Mouse (Mus musculus): ENCODE results near the gene Slc7a6os. TPM values are rescaled to one million over a fixed set of nuclear protein-coding genes. Genes with fewer than 3 reads are reported as not detected.

Gene Slc7a6os
- polyA plus RNA-seq (2012; fragmentation: generic; extraction: Trizol) = 21.7 TPM

DNA sequence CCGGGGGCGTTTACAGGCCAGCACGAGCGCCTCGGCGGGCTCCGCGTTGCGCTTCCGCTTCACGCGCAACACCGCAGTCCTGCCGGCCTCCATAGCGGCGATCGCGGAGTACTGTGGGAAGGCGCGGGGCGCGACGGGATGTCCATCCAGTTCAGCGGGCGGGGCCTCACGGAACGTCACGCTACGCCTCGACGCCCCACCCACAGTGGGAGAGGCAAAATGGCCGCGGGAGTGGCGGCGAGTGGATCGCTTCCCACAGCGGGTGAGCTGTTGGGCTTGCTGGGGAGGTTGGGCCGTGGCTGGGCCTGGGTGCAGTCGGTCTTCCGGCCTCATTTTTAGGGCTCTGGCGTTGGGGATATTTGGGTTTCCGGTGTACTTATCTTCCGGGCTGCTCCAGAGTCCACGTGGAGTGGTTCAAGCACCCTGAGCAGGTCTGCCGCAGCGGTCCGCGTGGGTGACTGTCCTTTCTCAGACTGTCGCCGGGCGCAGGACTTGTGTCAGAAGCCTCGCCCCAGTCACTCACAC is at the start of gene Slc7a6os, which contains the start of gene Prmt7:
TSS of gene Slc7a6os (minus strand) at position 115 of the 525 bp plus-strand sequence.
TSS of gene Prmt7 (plus strand) at position 116 of the 525 bp plus-strand sequence.
- peak within 1 kb of the TSS; percentile 74 for H3ac ChIP-seq (ENCODE audit: control insufficient read depth, insufficient read length)
- peaks cover 44% of the 10 kb centered on the region for H3K79me2 ChIP-seq (ENCODE audit: control insufficient read depth, insufficient read depth)
- peak; percentile 39 for TF ChIP-seq SRF (IDR thresholded peaks at IDR 0.05; ENCODE audit: control insufficient read depth, insufficient read length, low read depth)
- TF ChIP-seq MYOD1 (IDR thresholded peaks at IDR 0.05; ENCODE audit: control insufficient read depth in 1 of 3, insufficient read length in 2 of 3, low read depth in 2 of 3) = peak in 1 of 3 experiments; percentile 16
- no peak for TF ChIP-seq E2F4 (IDR thresholded peaks at IDR 0.05; ENCODE audit: insufficient read depth)
- TF ChIP-seq CEBPB (IDR thresholded peaks at IDR 0.05; ENCODE audit: insufficient read depth, poor library complexity, severe bottlenecking) = no peak
- TF ChIP-seq TCF3 (IDR thresholded peaks at IDR 0.05; ENCODE audit: insufficient read length, low read depth) = no peak
- peak; percentile 98 for TF ChIP-seq POLR2AphosphoS2 (IDR thresholded peaks at IDR 0.05; ENCODE audit: insufficient read length, low read depth)
- no peak for TF ChIP-seq USF1 (IDR thresholded peaks at IDR 0.05; ENCODE audit: low read depth)
- no peak for TF ChIP-seq MYOG (IDR thresholded peaks at IDR 0.05; ENCODE audit: control insufficient read depth in 1 of 3, insufficient read depth in 1 of 3, insufficient read length in 2 of 3, low read depth in 2 of 3)
- peak; percentile 98 for TF ChIP-seq POLR2A (IDR thresholded peaks at IDR 0.05; ENCODE audit: insufficient read length, low read depth)
- H3K27me3 ChIP-seq (ENCODE audit: control insufficient read depth, insufficient read depth, insufficient read length) = no peaks in the 10 kb centered on the region
- peak within 1 kb of the TSS; percentile 97 for H3K4me3 ChIP-seq
- H3K4me2 ChIP-seq (ENCODE audit: low read depth) = peak within 1 kb of the TSS; percentile 93
- peaks cover 11% of the 10 kb centered on the region for H3K36me3 ChIP-seq (ENCODE audit: control insufficient read depth, insufficient read depth)

DNA sequence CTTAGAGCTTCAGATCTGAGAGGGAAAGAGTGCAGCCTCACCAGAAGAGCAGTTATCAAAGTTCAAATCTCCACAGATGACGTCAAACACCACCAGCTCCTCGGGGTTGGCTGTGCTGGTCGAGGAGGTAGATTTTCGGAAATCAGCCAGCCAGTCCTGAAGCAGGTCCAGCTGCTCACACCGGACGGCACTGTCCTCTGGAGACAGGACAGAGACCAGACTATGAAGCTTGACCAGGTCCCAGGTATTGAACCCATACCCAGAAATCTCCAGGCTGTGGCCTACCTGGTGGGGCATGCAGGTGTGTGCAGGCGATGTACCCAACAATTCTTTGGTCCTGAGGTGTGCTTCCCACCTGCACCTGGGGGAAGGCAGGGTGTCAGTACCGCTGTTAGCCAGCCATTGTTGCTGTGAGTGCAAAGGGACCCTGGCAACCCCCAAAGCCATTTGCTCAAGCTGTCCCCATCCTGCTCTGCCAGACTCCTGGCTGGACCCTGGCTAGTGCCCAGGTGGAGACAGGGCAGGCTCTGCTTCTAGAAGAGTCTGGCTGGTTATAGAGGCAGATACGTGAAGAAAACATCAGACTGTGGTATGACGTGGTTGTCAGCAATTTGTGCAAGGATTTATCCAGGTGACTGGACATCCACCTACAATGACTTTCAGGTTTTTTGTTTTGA is 49.0 kb upstream of the Slc7a6os start:
- Histone ChIP-seq H3K27me3 (ENCODE audit: control insufficient read depth, insufficient read depth, insufficient read length) (no peaks in the 10 kb centered on the region), H3K79me2 (ENCODE audit: control insufficient read depth, insufficient read depth) (no peaks in the 10 kb centered on the region), H3ac (ENCODE audit: control insufficient read depth, insufficient read length) (no peak overlapping the region), H3K36me3 (ENCODE audit: control insufficient read depth, insufficient read depth) (no peaks in the 10 kb centered on the region), H3K4me3 (no peak overlapping the region), H3K4me2 (ENCODE audit: low read depth) (no peak overlapping the region)
- no peak for TF ChIP-seq CEBPB (IDR thresholded peaks at IDR 0.05; ENCODE audit: insufficient read depth, poor library complexity, severe bottlenecking)
- TF ChIP-seq TCF3 (IDR thresholded peaks at IDR 0.05; ENCODE audit: insufficient read length, low read depth) = no peak
- no peak for TF ChIP-seq E2F4 (IDR thresholded peaks at IDR 0.05; ENCODE audit: insufficient read depth)
- TF ChIP-seq REST (IDR thresholded peaks at IDR 0.05; ENCODE audit: insufficient read depth, insufficient read length) = no peak
- no peak for TF ChIP-seq POLR2AphosphoS2 (IDR thresholded peaks at IDR 0.05; ENCODE audit: insufficient read length, low read depth)
- TF ChIP-seq MYOD1 (IDR thresholded peaks at IDR 0.05; ENCODE audit: control insufficient read depth in 1 of 3, insufficient read length in 2 of 3, low read depth in 2 of 3) = no peak
- TF ChIP-seq POLR2A (IDR thresholded peaks at IDR 0.05; ENCODE audit: insufficient read length, low read depth) = no peak
- no peak for TF ChIP-seq MYOG (IDR thresholded peaks at IDR 0.05; ENCODE audit: control insufficient read depth in 1 of 3, insufficient read depth in 1 of 3, insufficient read length in 2 of 3, low read depth in 2 of 3)
- TF ChIP-seq TCF12 (IDR thresholded peaks at IDR 0.05; ENCODE audit: insufficient read depth, poor library complexity, severe bottlenecking) = no peak
- TF ChIP-seq MAX (IDR thresholded peaks at IDR 0.05; ENCODE audit: low read depth) = no peak
- TF ChIP-seq USF1 (IDR thresholded peaks at IDR 0.05; ENCODE audit: low read depth) = no peak
- no peak for TF ChIP-seq SRF (IDR thresholded peaks at IDR 0.05; ENCODE audit: control insufficient read depth, insufficient read length, low read depth)

DNA sequence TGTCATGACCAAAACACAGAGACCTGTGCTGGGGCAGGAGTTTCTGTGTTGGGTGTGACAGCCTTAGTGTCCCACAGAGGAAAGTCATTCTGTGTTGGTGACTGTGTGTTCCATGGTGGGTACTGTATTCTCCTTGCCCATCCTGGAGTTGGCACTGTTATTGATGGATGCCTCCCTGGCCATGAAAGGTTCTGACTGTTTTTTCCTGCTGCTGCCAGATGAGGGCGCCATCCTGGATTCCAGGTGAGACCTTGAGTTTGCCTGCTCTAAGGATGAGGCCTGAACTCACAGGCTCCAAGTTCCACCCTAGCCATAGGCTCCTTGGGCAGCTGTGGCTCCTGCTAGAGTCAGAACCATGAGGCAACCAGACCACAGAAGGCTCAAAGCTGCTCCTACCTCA is 47.4 kb upstream of the Slc7a6os start:
- H3K79me2 ChIP-seq (ENCODE audit: control insufficient read depth, insufficient read depth) = no peaks in the 10 kb centered on the region
- H3ac ChIP-seq (ENCODE audit: control insufficient read depth, insufficient read length) = no peak overlapping the region
- no peak for TF ChIP-seq POLR2AphosphoS2 (IDR thresholded peaks at IDR 0.05; ENCODE audit: insufficient read length, low read depth)
- no peak for TF ChIP-seq MYOD1 (IDR thresholded peaks at IDR 0.05; ENCODE audit: control insufficient read depth in 1 of 3, insufficient read length in 2 of 3, low read depth in 2 of 3)
- TF ChIP-seq USF1 (IDR thresholded peaks at IDR 0.05; ENCODE audit: low read depth) = no peak
- TF ChIP-seq TCF3 (IDR thresholded peaks at IDR 0.05; ENCODE audit: insufficient read length, low read depth) = no peak
- no peak for TF ChIP-seq MAX (IDR thresholded peaks at IDR 0.05; ENCODE audit: low read depth)
- TF ChIP-seq POLR2A (IDR thresholded peaks at IDR 0.05; ENCODE audit: insufficient read length, low read depth) = no peak
- no peak for TF ChIP-seq SRF (IDR thresholded peaks at IDR 0.05; ENCODE audit: control insufficient read depth, insufficient read length, low read depth)
- no peak for TF ChIP-seq CEBPB (IDR thresholded peaks at IDR 0.05; ENCODE audit: insufficient read depth, poor library complexity, severe bottlenecking)
- TF ChIP-seq MYOG (IDR thresholded peaks at IDR 0.05; ENCODE audit: control insufficient read depth in 1 of 3, insufficient read depth in 1 of 3, insufficient read length in 2 of 3, low read depth in 2 of 3) = no peak
- no peak for TF ChIP-seq E2F4 (IDR thresholded peaks at IDR 0.05; ENCODE audit: insufficient read depth)
- TF ChIP-seq REST (IDR thresholded peaks at IDR 0.05; ENCODE audit: insufficient read depth, insufficient read length) = no peak
- TF ChIP-seq TCF12 (IDR thresholded peaks at IDR 0.05; ENCODE audit: insufficient read depth, poor library complexity, severe bottlenecking) = no peak
- no peak overlapping the region for H3K4me3 ChIP-seq
- H3K36me3 ChIP-seq (ENCODE audit: control insufficient read depth, insufficient read depth) = no peaks in the 10 kb centered on the region
- no peaks in the 10 kb centered on the region for H3K27me3 ChIP-seq (ENCODE audit: control insufficient read depth, insufficient read depth, insufficient read length)
- no peak overlapping the region for H3K4me2 ChIP-seq (ENCODE audit: low read depth)

DNA sequence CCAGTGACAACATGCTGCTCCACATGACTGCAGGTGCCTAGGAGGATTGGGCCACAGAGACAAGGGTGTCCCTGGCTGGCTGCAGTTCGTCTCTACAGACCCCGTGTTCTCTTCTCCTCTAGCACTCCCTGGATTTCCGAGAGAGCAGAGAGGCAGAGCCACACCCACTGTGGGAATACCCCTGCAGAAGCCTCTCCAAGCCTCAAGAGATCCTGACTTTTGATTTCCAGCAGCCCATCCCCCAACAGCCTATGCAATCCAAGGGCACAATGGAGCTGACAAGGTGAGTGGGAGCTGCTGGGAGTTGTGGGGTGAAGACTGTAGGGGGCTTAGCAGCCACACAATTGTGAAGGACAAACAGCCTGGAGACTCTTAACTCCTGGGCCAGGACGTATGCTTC is 39.5 kb upstream of the Slc7a6os start:
- Histone ChIP-seq H3K4me2 (ENCODE audit: low read depth) (no peak overlapping the region), H3ac (ENCODE audit: control insufficient read depth, insufficient read length) (no peak overlapping the region), H3K79me2 (ENCODE audit: control insufficient read depth, insufficient read depth) (no peaks in the 10 kb centered on the region), H3K4me3 (no peak overlapping the region), H3K27me3 (ENCODE audit: control insufficient read depth, insufficient read depth, insufficient read length) (no peaks in the 10 kb centered on the region), H3K36me3 (ENCODE audit: control insufficient read depth, insufficient read depth) (peaks cover 9% of the 10 kb centered on the region)
- TF ChIP-seq REST (IDR thresholded peaks at IDR 0.05; ENCODE audit: insufficient read depth, insufficient read length) (no peak), TCF12 (IDR thresholded peaks at IDR 0.05; ENCODE audit: insufficient read depth, poor library complexity, severe bottlenecking) (no peak), POLR2A (IDR thresholded peaks at IDR 0.05; ENCODE audit: insufficient read length, low read depth) (no peak), MYOD1 (IDR thresholded peaks at IDR 0.05; ENCODE audit: control insufficient read depth in 1 of 3, insufficient read length in 2 of 3, low read depth in 2 of 3) (no peak), USF1 (IDR thresholded peaks at IDR 0.05; ENCODE audit: low read depth) (no peak), POLR2AphosphoS2 (IDR thresholded peaks at IDR 0.05; ENCODE audit: insufficient read length, low read depth) (no peak), E2F4 (IDR thresholded peaks at IDR 0.05; ENCODE audit: insufficient read depth) (no peak), SRF (IDR thresholded peaks at IDR 0.05; ENCODE audit: control insufficient read depth, insufficient read length, low read depth) (no peak), MYOG (IDR thresholded peaks at IDR 0.05; ENCODE audit: control insufficient read depth in 1 of 3, insufficient read depth in 1 of 3, insufficient read length in 2 of 3, low read depth in 2 of 3) (no peak), MAX (IDR thresholded peaks at IDR 0.05; ENCODE audit: low read depth) (no peak), CEBPB (IDR thresholded peaks at IDR 0.05; ENCODE audit: insufficient read depth, poor library complexity, severe bottlenecking) (no peak), TCF3 (IDR thresholded peaks at IDR 0.05; ENCODE audit: insufficient read length, low read depth) (no peak)

All from myocyte (in vitro differentiated cells).